Mouse (Mus musculus) common myeloid progenitor, adult 5-6 weeks (primary cell): Measurements from ENCODE around the gene Tbc1d32. TPM values are rescaled to one million over a fixed set of nuclear protein-coding genes. Genes with fewer than 3 reads are reported as not detected.

Experiments
- ATAC-seq: replicated peaks from 2 replicates; pipeline ENCODE4 v1.8.0; 2016; ENCODE audit warnings: low read depth, mild to moderate bottlenecking, moderate TSS enrichment, inconsistent platforms; ENCODE audit not compliant: poor library complexity, severe bottlenecking
- total RNA-seq: library from RNA; stranded (forward); fragments of 200-1000, 187-1606 nt; gene quantifications from 2 replicates; pipeline ENCODE4 v1.2.3, GENCODE M21; 2017

The Tbc1d32 gene
- total RNA-seq, 1 experiment from 2014 or later, result 5.3 TPM

DNA sequence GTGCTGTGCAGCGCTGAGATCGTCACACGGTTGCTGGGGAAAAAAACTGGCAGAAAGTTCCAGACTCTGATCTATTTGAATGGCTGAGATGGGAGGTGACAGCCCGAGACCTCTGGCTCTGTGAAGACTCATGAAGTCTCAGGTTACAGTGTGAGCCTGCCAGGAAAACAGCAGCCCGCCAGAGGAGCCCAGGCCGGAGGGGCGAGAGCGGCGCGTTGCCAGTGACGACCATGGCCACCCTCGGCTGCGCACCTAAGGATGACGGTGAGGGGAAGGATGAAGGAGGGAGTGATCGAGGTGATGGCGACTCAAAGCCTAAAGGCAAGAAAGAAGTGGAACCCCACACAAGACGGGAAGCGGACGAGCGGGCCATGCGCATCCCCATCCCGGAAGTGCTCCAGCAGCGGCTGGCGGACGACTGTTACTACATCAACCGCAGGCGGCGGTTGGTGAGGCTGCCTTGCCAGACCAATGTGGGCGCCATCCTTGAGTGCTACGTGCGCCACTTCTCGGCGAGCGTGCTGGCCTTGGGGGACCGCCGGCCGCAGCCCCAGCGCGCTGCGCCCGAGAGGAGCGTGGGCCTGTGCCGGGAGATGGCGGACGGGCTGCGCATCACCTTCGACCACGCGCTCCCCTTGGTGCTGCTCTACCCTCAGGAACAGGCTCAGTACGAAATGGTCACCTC, 113.4 kb downstream of the Tbc1d32 start:
- peak; percentile 97 for ATAC-seq

DNA sequence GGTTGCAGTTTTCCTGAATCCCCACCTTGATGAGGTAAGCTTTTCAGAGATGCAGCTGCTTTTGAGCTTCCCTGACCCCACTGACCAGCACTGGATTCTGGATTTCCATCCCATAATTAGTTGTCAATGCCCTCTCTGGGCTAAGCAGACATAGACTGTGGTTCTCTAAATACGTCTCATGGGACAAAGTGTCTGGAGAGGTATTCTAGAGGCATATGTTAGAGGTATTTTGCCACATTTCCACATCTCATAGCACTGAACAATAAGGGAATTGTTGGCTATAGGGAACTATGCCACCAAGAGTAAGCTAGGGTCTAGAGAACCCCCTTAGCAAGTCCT, 121.5 kb downstream of the Tbc1d32 start:
- ATAC-seq, result peak; percentile 37

DNA sequence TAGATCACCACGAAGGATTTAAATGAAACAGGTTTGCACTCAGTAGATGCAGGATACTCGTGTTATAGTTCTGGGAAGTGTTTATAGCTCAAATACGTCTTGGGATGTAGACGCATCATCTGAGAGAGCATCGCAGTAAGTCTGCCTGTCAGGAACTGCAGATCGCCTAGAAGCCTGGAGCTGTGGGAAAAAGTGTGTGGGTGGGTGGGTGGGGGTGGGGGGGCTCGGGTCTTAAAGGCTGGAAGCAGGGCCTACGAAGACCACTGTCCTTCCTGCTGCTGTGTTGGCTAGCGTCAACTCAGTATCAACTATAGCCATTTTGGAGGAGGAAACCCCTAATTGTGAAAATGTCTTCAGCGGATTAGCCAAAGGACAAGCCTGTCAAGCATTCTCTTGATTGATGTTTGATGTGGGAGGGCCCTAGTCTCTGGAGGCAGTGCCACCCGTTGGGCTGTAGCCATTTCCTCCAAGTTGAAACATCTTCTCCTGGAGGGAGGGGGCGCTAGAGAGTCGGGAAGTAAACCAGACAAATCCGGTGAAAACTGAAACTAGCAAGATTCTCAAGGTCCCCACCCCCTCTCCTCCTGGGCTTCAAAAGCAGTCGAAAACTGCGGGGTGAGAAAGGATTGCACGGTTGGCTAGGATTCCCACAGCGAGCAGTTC, 122.0 kb downstream of the Tbc1d32 start, which contains the start of gene Msl3l2:
Gene Msl3l2, plus strand, starts transcription at position 585 of the 663 bp plus-strand sequence.
- peak; percentile 99 for ATAC-seq

DNA sequence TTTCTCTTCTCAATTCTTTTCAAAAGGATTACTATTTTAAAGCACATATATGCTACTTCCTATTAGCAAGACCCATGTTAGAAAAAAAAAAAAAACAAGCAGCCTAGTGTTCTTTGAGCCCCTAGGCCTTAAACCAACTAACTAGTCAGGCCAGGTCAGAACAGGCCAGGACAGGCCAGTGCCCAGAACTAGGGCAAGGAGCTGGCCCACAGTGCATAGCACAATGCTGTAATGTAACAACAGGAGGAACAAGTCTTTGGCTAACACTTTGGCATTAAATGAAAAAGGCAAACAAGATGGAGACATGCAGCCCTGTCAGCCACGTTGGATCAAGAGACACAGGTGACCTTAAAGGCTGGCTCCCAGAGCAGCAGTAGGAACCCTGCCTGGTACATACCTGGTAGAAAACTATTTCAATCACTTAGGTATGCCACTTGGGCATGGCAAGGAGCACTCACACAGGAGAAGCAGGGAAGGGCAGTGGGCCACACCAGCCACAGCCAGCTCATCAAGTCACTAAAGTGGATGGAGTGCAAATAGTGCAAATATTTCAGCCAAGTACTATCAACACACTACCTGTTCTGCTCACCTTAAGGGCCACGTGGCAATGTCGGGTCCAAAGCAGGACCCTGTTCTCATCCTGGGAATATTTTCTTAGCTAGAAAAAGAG, 128.7 kb downstream of the Tbc1d32 start:
- ATAC-seq, result no peak

DNA sequence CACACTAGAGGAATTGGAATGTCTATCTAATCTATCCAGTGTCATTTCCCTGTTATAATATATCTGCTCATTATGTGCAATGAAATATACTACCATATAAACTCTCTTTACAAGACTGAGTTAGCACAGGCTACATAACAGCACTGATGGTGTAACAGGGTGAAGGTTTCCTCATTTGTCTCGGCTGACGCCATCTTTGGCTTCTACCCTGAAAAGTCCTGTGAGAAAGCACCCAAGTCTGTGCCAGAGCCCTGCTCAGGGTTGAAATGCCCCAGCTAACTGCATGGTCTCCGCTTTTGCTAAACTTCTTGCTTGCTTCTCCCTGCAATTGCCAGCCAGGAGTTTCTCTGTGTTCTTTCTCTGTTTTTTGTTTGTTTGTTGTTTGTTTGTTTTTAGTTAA, 129.4 kb downstream of the Tbc1d32 start:
- no peak for ATAC-seq

DNA sequence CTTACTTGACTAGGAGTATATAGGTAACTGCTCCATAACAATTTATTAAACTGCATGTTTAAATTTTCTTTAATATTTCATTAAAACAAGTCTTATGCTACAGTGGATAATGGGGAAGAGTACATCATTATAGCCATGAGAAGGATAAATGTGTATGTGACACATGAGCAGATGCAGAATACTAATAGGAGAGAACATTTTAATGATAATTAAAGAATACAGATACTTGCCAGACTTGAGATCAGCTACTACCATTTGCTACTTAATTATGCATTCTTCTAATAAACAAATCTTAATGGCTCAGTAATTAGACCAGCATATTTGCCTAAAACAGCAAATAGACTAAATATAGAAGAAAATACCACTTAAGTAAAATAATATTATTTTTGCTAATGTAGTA, 131.7 kb downstream of the Tbc1d32 start:
- no peak for ATAC-seq

DNA sequence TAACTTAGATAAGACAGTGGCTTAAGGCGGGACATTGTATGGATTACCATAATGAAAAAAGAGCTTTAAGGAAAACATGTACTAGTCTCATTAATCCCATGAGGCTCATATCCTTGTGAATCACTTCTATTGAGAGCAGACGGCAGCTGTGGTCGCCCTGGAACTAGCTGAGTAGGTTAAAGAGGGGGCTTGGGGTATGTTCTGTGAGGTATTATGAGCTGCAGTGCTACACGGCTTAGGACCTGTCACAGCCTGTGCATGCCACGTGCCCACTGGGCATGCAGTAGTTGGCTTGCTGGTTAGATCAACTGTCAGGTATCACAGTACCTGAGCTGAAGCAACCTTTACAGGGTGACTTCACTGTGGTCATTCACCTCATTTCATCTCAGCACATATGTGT, 133.9 kb downstream of the Tbc1d32 start:
- ATAC-seq, result no peak

DNA sequence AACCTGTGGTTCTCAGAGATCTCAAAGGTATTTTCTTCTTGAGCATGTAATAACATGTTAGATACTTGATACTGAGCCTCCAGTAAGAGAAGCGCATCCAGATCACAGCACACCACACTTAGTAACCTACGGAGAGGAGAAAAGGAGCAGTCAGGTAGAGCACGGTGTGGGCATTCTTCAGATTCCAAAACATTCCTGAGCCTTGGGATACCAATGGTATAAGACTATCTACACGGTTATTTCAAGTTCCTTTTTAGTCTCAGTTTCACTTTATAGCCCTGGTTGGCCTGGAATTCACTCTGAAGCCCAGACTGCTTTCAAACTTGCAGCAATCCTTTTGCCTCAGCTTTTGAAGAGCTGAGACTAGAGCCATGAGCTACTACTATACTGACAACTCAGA, 138.8 kb downstream of the Tbc1d32 start:
- ATAC-seq, result no peak

DNA sequence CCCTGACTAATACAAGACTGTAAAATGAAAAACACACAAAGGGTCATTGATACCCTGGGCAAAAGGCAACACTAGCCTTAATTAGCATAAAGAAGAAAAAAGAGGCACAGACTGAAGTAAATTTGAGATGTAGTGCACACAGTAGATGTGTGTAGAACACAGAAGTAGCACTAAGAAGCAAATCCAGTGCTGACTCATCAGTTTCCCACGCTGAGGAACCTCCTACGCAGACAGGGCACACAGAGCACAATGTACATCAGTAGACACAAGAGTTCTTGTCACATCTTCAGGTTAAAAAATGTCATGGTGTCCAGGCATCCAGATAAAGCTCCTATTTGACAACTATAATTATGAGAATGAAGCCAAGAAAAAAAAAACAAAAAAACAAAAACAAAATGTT, 165.7 kb downstream of the Tbc1d32 start:
- no peak for ATAC-seq

DNA sequence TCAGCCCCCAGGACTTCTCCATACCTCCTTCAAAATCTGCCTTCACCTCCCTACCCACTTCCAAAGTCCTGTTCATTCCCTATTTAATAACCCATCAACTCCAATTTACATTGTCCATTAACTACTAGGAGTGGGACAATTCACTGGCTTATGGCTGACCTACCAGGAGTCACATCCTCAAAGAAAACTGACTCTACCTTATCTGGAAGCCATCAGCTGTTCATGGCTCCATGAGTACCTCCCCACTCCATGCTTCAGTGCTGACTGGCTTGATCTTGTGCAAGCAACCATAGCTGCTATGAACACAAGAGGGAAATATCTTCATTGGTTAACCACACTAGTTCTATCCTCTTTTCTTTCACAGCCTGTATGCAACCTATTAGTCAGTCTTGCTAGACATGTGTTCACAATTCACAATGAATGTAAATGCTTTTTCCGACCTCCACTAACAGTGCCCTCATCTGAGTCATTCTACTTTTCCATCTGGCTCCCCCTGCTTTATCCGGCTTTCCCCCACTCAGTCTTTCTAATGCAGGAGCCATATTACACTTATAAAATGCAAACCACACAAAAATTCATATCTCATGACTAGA, 167.2 kb downstream of the Tbc1d32 start:
- no peak for ATAC-seq

DNA sequence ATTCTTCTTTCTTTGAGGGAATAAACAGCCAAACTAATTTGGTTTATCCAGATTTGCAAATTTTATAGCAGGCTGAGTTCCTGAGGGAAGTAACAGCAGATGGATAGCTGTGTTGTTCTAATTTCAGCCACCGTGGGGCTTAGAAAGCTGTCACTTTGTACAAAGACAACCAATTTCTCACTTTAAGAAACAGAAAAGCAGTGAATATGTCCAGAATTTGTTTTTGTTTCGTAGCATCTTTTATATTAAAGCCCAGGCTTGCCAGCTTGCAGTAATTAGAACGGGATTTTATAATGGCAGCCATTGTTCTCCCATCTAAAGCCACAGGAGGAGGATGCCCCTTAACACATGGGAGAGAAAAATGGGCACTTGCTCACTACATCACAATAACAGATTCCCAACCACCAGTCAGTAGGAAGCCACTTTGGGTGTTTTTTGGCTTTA, 169.5 kb downstream of the Tbc1d32 start:
- no peak for ATAC-seq

DNA sequence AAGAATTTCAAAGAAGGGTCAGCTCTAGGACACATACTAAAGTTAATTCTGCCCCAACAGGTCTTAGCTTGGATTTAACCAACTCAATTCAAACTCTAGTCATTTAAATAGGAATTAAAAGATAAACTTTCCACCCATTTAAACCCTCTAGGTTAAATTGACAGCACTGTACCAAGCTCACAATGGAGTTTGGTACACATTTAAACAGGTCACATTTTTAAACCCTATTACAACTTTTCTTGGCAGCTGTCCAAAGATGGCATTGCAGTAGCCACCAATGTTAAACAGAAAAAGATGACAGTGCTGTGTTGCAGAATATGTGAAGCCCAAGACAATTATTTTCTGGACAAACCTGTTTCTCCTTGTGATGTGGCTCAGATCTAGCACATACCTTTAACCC, 203.1 kb downstream of the Tbc1d32 start:
- ATAC-seq, result no peak

DNA sequence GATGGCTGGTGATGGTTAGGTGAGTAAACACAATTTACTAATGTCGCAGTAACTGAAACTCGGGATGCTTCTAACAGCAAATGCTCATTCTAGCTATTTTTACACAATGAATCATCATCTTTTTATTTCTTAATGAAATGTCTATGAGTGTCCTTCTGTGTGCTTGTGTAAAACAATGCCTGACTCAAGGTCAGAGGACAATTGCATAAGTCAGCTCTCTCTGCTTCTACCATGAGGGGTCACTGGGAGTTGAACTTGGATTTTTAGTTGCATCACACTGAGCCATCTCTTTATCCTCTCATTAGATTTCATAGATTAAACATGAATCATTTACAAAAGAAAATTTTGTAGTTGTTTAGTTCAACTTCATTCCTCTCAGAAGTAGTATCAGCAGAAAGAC, 203.9 kb downstream of the Tbc1d32 start:
- ATAC-seq, result no peak

DNA sequence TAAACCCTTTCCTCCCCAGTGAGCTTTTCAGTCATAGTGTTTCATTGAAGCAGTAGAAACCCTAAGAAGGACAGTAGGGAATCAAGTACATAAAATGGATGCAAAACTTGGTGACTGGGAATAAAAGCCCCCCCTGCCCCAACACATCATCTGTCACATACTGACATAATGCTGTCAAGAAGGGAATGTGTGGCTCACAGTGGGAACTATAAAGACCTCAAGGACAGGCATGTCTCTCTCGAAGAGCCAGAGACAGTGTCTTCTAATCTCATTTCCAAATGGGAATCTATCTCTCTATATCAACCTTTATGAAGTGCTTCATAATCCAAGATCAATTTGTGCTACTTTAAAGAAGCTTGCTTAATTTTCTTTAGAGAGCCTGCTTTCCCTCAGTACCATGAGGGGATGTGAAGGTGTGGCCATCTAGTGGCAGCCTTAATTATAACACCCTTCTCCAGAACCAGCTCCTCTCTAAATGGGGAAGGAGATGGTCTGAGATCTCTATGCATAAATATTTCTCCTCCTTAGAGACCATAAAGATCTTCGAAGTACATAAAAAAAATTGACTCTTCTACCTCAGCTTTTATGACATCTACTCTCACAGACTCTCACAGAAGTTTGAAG, 248.5 kb downstream of the Tbc1d32 start:
- peak; percentile 95 for ATAC-seq

DNA sequence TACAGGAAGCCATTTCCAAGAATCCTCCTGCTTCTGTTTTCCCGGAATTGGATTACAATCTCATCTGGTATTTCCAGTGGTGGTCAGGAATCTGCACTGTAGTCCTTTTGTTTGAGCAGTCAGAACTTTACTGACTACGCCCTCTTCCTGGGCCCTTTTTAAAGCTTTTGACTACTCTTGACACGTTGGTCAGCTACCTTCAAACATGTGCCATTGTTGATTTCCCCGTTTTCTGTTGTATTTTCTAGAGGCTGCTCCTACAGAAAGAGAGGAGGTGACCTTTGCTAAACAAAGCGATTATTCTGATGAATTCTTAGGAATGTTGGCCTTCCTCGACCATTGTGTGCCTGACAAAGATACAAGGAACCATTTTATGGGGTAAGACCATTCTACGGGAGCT, 250.5 kb downstream of the Tbc1d32 start:
- ATAC-seq, result no peak

Other genes starting within 250 kb of the Tbc1d32 start
- gene Msl3l2, start 121.8 kb downstream of the Tbc1d32 start, total RNA-seq, result 9.7 and 14.1 TPM in 2 replicates
- 14.8 and 16.1 TPM in 2 replicates for gene Gja1, start 148.6 kb upstream of the Tbc1d32 start, total RNA-seq